Comparison of ENCODE assay signal across 12 mouse cellular contexts in the genomic region with DNA sequence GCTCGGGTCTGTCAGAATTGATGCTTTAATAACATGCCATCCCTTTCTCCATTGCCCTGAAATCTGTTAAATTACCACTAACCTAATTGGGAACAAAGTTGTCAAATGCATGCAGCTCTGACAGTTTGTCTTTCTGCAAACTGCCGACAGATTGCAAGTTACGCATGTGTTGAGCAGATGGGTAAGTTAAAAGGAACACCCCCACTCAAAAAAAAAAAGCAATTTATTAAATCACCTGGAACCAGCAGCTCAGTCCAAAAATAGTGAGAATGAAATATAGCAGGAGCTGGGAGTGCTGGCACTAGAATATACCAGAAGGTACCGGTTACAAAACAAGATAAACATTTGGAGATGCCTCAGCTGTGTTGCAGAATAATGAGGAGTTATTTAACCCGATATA.
DNase-seq lines count a peak whose midpoint lies in the region; ATAC-seq lines count a peak whose summit lies in the region.
"Had no signal": no experiment of that assay in that cellular context is flagged by ENCODE, and none has a peak within 500 bp of the region (broad histone marks: within the 10 kb centered on the region; RNA-seq: fewer than 3 reads in every experiment).

No protein-coding gene starts in this region.

- DNase-seq in embryo, embryonic 11 days: peak; percentile 22
- no peak for DNase-seq in embryo, embryonic 9.5 days (ENCODE audit: extremely low spot score)
- DNase-seq in midbrain, embryonic 14.5 days: peak; percentile 11
- no peak for DNase-seq in adrenal gland, adult 18-20 months (ENCODE audit: low spot score in 2 of 2)
- DNase-seq: kidney, adult 8-10 months had no signal

- ATAC-seq in midbrain, embryonic 14.5 days (ENCODE audit: low FRiP score, low TSS enrichment): no peak
- no peak for ATAC-seq in midbrain, embryonic 13.5 days
- peak; percentile 65; the same call in 1 of the 2 replicates for ATAC-seq in hindbrain, embryonic 16.5 days
- ATAC-seq in neural tube, embryonic 14.5 days (ENCODE audit: low read depth): peak; percentile 63
- ATAC-seq in intestine, embryonic 15.5 days: no peak

- H3K36me3 ChIP-seq in midbrain, embryonic 14.5 days (ENCODE audit: control insufficient read depth, insufficient read depth, low read length): no peaks in the 10 kb centered on the region
- no peaks in the 10 kb centered on the region for H3K36me3 ChIP-seq in midbrain, embryonic 13.5 days
- no peaks in the 10 kb centered on the region for H3K36me3 ChIP-seq in hindbrain, embryonic 16.5 days (ENCODE audit: control insufficient read depth, insufficient read depth, low read length)
- H3K36me3 ChIP-seq in neural tube, embryonic 14.5 days (ENCODE audit: control insufficient read depth, insufficient read depth, low read length): no peaks in the 10 kb centered on the region
- no peaks in the 10 kb centered on the region for H3K36me3 ChIP-seq in intestine, embryonic 15.5 days
- H3K36me3 ChIP-seq: embryonic facial prominence, embryonic 12.5 days; limb, embryonic 15.5 days had no signal

- no peak overlapping the region for H3K4me3 ChIP-seq in midbrain, embryonic 14.5 days (replicated peaks; ENCODE audit: low read depth, low read length)
- no peak overlapping the region for H3K4me3 ChIP-seq in midbrain, embryonic 13.5 days (replicated peaks)
- H3K4me3 ChIP-seq in hindbrain, embryonic 16.5 days (ENCODE audit: low read length): no peak overlapping the region
- no peak overlapping the region for H3K4me3 ChIP-seq in neural tube, embryonic 14.5 days (ENCODE audit: low read depth, low read length)
- H3K4me3 ChIP-seq in intestine, embryonic 15.5 days (replicated peaks): no peak overlapping the region
- H3K4me3 ChIP-seq: embryonic facial prominence, embryonic 12.5 days; limb, embryonic 15.5 days had no signal

- no peaks in the 10 kb centered on the region for H3K27me3 ChIP-seq in midbrain, embryonic 14.5 days (ENCODE audit: control insufficient read depth, insufficient read depth, low read length)
- H3K27me3 ChIP-seq in midbrain, embryonic 13.5 days: no peaks in the 10 kb centered on the region
- no peaks in the 10 kb centered on the region for H3K27me3 ChIP-seq in hindbrain, embryonic 16.5 days (replicated peaks; ENCODE audit: control insufficient read depth, insufficient read depth, low read length)
- no peaks in the 10 kb centered on the region for H3K27me3 ChIP-seq in neural tube, embryonic 14.5 days (ENCODE audit: control insufficient read depth, insufficient read depth, low read length)
- H3K27me3 ChIP-seq in intestine, embryonic 15.5 days (replicated peaks): no peaks in the 10 kb centered on the region
- H3K27me3 ChIP-seq: embryonic facial prominence, embryonic 12.5 days; limb, embryonic 15.5 days had no signal

- no peaks in the 10 kb centered on the region for H3K9me3 ChIP-seq in midbrain, embryonic 14.5 days (ENCODE audit: control insufficient read depth, low read length)
- H3K9me3 ChIP-seq in midbrain, embryonic 13.5 days: no peaks in the 10 kb centered on the region
- H3K9me3 ChIP-seq in hindbrain, embryonic 16.5 days (ENCODE audit: control insufficient read depth, low read length): no peaks in the 10 kb centered on the region
- no peaks in the 10 kb centered on the region for H3K9me3 ChIP-seq in neural tube, embryonic 14.5 days (ENCODE audit: control insufficient read depth, low read length)
- H3K9me3 ChIP-seq in intestine, embryonic 15.5 days: no peaks in the 10 kb centered on the region
- H3K9me3 ChIP-seq: embryonic facial prominence, embryonic 12.5 days; limb, embryonic 15.5 days had no signal

- no peak overlapping the region for H3K4me2 ChIP-seq in midbrain, embryonic 14.5 days (ENCODE audit: low read length)
- no peak overlapping the region for H3K4me2 ChIP-seq in midbrain, embryonic 13.5 days (replicated peaks)
- no peak overlapping the region for H3K4me2 ChIP-seq in hindbrain, embryonic 16.5 days (ENCODE audit: low read length)
- H3K4me2 ChIP-seq in neural tube, embryonic 14.5 days (ENCODE audit: low read depth, low read length): no peak overlapping the region
- no peak overlapping the region for H3K4me2 ChIP-seq in intestine, embryonic 15.5 days (replicated peaks)
- H3K4me2 ChIP-seq: embryonic facial prominence, embryonic 12.5 days; limb, embryonic 15.5 days had no signal

- H3K27ac ChIP-seq in midbrain, embryonic 14.5 days (replicated peaks; ENCODE audit: low read depth, low read length): no peak overlapping the region
- H3K27ac ChIP-seq in midbrain, embryonic 13.5 days: no peak overlapping the region
- H3K27ac ChIP-seq in hindbrain, embryonic 16.5 days (ENCODE audit: low read depth, low read length): no peak overlapping the region
- H3K27ac ChIP-seq in neural tube, embryonic 14.5 days (ENCODE audit: low read depth, low read length): no peak overlapping the region
- no peak overlapping the region for H3K27ac ChIP-seq in intestine, embryonic 15.5 days
- H3K27ac ChIP-seq: embryonic facial prominence, embryonic 12.5 days; limb, embryonic 15.5 days; macrophage had no signal

- WGBS in midbrain, embryonic 14.5 days: 77% methylated on average over 5 of the region's 5 CpGs
- 75% methylated on average over 5 of the region's 5 CpGs for WGBS in midbrain, embryonic 13.5 days
- 47% methylated on average over 5 of the region's 5 CpGs for WGBS in hindbrain, embryonic 16.5 days
- WGBS in neural tube, embryonic 14.5 days: 31% methylated on average over 5 of the region's 5 CpGs
- 49% methylated on average over 5 of the region's 5 CpGs for WGBS in intestine, embryonic 15.5 days

- H3K9ac ChIP-seq in midbrain, embryonic 14.5 days (replicated peaks; ENCODE audit: low read length): no peak overlapping the region
- H3K9ac ChIP-seq in midbrain, embryonic 13.5 days (replicated peaks): no peak overlapping the region
- H3K9ac ChIP-seq in hindbrain, embryonic 16.5 days (ENCODE audit: low read depth, low read length): no peak overlapping the region
- H3K9ac ChIP-seq in neural tube, embryonic 14.5 days (replicated peaks; ENCODE audit: low read depth, low read length): no peak overlapping the region
- no peak overlapping the region for H3K9ac ChIP-seq in intestine, embryonic 15.5 days
- H3K9ac ChIP-seq: embryonic facial prominence, embryonic 12.5 days; limb, embryonic 15.5 days had no signal

- no peaks in the 10 kb centered on the region for H3K4me1 ChIP-seq in midbrain, embryonic 14.5 days (ENCODE audit: control insufficient read depth, insufficient read depth, low read length)
- H3K4me1 ChIP-seq in midbrain, embryonic 13.5 days (replicated peaks): no peaks in the 10 kb centered on the region
- no peaks in the 10 kb centered on the region; the same call in 1 of the 2 replicates for H3K4me1 ChIP-seq in hindbrain, embryonic 16.5 days (ENCODE audit: control insufficient read depth, insufficient read depth, low read depth, low read length)
- H3K4me1 ChIP-seq in neural tube, embryonic 14.5 days (ENCODE audit: control insufficient read depth, insufficient read depth, low read length): no peaks in the 10 kb centered on the region
- no peaks in the 10 kb centered on the region for H3K4me1 ChIP-seq in intestine, embryonic 15.5 days (replicated peaks)
- H3K4me1 ChIP-seq: embryonic facial prominence, embryonic 12.5 days; limb, embryonic 15.5 days had no signal

Comparison
In these comparisons a context has a peak if more than half of its experiments do, and no peak if none do; other contexts are left out.
1. DNase-seq: peak in embryo, embryonic 11 days (single experiment) and midbrain, embryonic 14.5 days (single experiment); none in embryo, embryonic 9.5 days (single experiment) and adrenal gland, adult 18-20 months (0 of 2).
2. ATAC-seq: peak in hindbrain, embryonic 16.5 days (single experiment) and neural tube, embryonic 14.5 days (single experiment); none in midbrain, embryonic 14.5 days (single experiment), midbrain, embryonic 13.5 days (single experiment) and intestine, embryonic 15.5 days (single experiment).